In the genomic region with DNA sequence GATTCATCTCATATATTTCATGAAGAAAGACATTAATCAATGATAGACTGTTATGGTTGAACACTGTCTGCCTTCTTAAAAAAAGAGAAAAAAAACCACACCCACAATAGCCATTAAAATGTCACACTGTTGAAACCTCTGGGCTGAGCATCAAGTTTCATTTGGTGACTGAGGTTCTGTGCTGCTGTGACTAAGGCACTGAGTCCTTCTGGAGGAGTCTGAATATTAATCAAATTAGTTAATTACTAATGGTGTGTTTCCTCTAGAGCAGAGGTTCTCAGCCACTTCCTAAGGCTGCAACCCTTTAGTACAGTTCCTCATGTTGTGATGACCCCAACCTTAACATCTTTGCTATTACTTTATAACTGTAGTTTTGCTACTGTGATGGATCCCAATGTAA, we compare ENCODE assay signal across 19 mouse cellular contexts.
"Had no signal": no experiment of that assay in that cellular context is flagged by ENCODE, and none has a peak within 500 bp of the region (broad histone marks: within the 10 kb centered on the region; RNA-seq: fewer than 3 reads in every experiment).

No protein-coding gene starts in this region.

- H3K4me2 ChIP-seq: lung, embryonic 14.5 days; midbrain, embryonic 12.5 days; neural tube, embryonic 13.5 days; neural tube, embryonic 15.5 days had no signal

- H3K9me3 ChIP-seq: midbrain, embryonic 10.5 days; midbrain, embryonic 12.5 days; neural tube, embryonic 13.5 days; neural tube, embryonic 15.5 days had no signal

- H3K4me3 ChIP-seq: midbrain, embryonic 10.5 days; midbrain, embryonic 12.5 days; myocyte; neural tube, embryonic 13.5 days; neural tube, embryonic 15.5 days had no signal

- H3K9ac ChIP-seq: lung, embryonic 14.5 days; midbrain, embryonic 12.5 days; neural tube, embryonic 13.5 days; neural tube, embryonic 15.5 days had no signal

- H3K36me3 ChIP-seq: midbrain, embryonic 10.5 days; midbrain, embryonic 12.5 days; neural tube, embryonic 13.5 days; neural tube, embryonic 15.5 days had no signal

- H3K27ac ChIP-seq: midbrain, embryonic 10.5 days; midbrain, embryonic 12.5 days; neural tube, embryonic 13.5 days; neural tube, embryonic 15.5 days had no signal

- DNase-seq: lung, adult 18-20 months; lung, embryonic 14.5 days; lung, postnatal 10 days; lung, postnatal 4 days; midbrain, embryonic 14.5 days; retina, postnatal 1 day; right cerebral cortex, adult 18-20 months; right cerebral cortex, postnatal 25 days; right cerebral cortex, postnatal 4 days; spleen, adult 18-20 months; thymus, adult 2 months; thymus, postnatal 25 days; thymus, postnatal 4 days had no signal

- ATAC-seq: midbrain, embryonic 16.5 days had no signal

- H3K27me3 ChIP-seq: midbrain, embryonic 12.5 days; neural tube, embryonic 13.5 days; neural tube, embryonic 15.5 days had no signal
